Mouse (Mus musculus) heart, adult 2 months (tissue): Measurements from ENCODE around the gene Cln6. TPM values are rescaled to one million over a fixed set of nuclear protein-coding genes. Genes with fewer than 3 reads are reported as not detected.

Source experiments
- DNase-seq, 2 experiments: peaks; one replicate each; pipeline ENCODE4 v3.0.0; 2021
- H3K27ac ChIP-seq: fragments of 200-600 bp; 2 replicates; pipeline ENCODE4 v1.8.1; 2022
- H3K27me3 ChIP-seq: fragments of 200-500 bp; 2 replicates; pipeline ENCODE4 v1.6.1; 2012; ENCODE audit warnings: mild to moderate bottlenecking, low read length, inconsistent platforms, mixed read lengths; ENCODE audit not compliant: control insufficient read depth, insufficient read depth
- H3K36me3 ChIP-seq: fragments of 200-500 bp; 2 replicates; pipeline ENCODE4 v1.6.1; 2012; ENCODE audit warnings: low read length, inconsistent platforms; ENCODE audit not compliant: control insufficient read depth, insufficient read depth
- H3K4me1 ChIP-seq: fragments of 200-500 bp; 2 replicates; pipeline ENCODE4 v1.6.1; 2011; ENCODE audit warnings: low read length; ENCODE audit not compliant: control insufficient read depth, insufficient read depth
- H3K4me3 ChIP-seq: fragments of 200-600 bp; 2 replicates; pipeline ENCODE4 v1.8.1; 2022
- H3K79me2 ChIP-seq: fragments of 200-500 bp; replicated peaks from 2 replicates; pipeline ENCODE4 v1.6.1; 2012; ENCODE audit warnings: mild to moderate bottlenecking, inconsistent platforms, low read length, moderate library complexity, mixed read lengths; ENCODE audit not compliant: control insufficient read depth, insufficient read depth
- H3K9ac ChIP-seq: fragments of 200-500 bp; 2 replicates; pipeline ENCODE4 v1.6.1; 2012; ENCODE audit warnings: low read depth, mild to moderate bottlenecking, control low read depth, inconsistent platforms, low read length, mixed read lengths
- CTCF ChIP-seq: fragments of 200-600 bp; IDR thresholded peaks from 2 replicates; pipeline ENCODE4 v1.8.1; 2022; ENCODE audit warnings: antibody characterized with exemption, mild to moderate bottlenecking, moderate library complexity
- EP300 ChIP-seq: fragments of 200-500 bp; IDR thresholded peaks from 2 replicates; pipeline ENCODE4 v1.6.1; 2011; ENCODE audit warnings: low read depth, low read length, control low read depth; ENCODE audit not compliant: insufficient read depth
- POLR2A ChIP-seq: fragments of 200-500 bp; IDR thresholded peaks from 2 replicates; pipeline ENCODE4 v1.6.1; 2011; ENCODE audit warnings: mild to moderate bottlenecking, low read depth, low read length, control low read depth; ENCODE audit not compliant: insufficient read depth
- WGBS: fragments of 180-500 bp; shearing (Covaris S2); methylation state at CpG from one replicate; pipeline ENCODE4 v1.1.7; 2018; 5-methylcytosine and 5-hydroxymethylcytosine counted together
- intact Hi-C: fragments of 180-260 bp; cut with DNase I; formaldehyde crosslinking; loops from one replicate; pipeline ENCODE4 v1.15.1; 2025
- polyA plus RNA-seq: library from polyadenylated mRNA; depleted of rRNA; stranded (reverse); fragments of >200 nt; gene quantifications from 2 replicates; pipeline ENCODE4 v1.2.3, GENCODE M21; 2012
- total RNA-seq, 2 experiments: library from RNA; stranded (reverse); gene quantifications; 2 replicates each; pipeline ENCODE4 v1.2.3; 2021

The Cln6 gene
- total and polyA plus RNA-seq, 3 experiments = 18.3 to 36.6 (median 26.0) TPM

DNA sequence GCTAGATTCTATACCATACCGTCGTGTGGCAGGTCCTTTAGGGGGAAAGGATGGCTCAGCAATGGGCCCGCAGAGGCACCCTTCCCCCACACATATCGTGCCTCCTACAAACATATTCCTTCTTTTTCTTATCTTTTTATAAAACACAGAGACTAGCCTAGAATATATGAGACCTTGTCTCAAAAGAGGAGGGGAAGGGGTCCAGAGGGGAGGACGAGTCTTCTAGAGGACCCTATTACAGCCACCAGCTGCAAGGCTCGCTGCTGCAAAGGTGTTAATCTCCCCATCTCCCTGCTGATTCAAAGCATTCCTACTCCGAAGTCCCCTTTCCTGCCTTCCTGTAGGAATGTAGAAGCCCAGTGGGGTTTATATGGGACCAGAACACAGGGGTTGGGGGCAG lies 12.1 kb upstream of the Cln6 start:
- H3K4me3 ChIP-seq = no peak overlapping the region
- H3K79me2 ChIP-seq = no peaks in the 10 kb centered on the region
- 30% methylated on average over 7 of the region's 7 CpGs for WGBS
- no peak for DNase-seq
- TF ChIP-seq EP300 (no peak), CTCF (no peak), POLR2A (no peak)
- no peak overlapping the region for H3K27ac ChIP-seq
- no peaks in the 10 kb centered on the region for H3K36me3 ChIP-seq
- intact Hi-C loops = loop anchor here (5.0 kb wide), 2 partner anchors 44 to 79 kb away; no protein-coding TSS in a partner anchor
- no peaks in the 10 kb centered on the region for H3K27me3 ChIP-seq
- no peak overlapping the region for H3K9ac ChIP-seq
- peaks cover 3% of the 10 kb centered on the region for H3K4me1 ChIP-seq

GRCm38 (mm10) chr9:62827939-62828652 lies 10.5 kb upstream of the Cln6 start:
- WGBS = 6% methylated on average over 24 of the region's 24 CpGs
- no peak for DNase-seq
- peak; percentile 78 for TF ChIP-seq CTCF
- TF ChIP-seq POLR2A = no peak
- peaks cover 3% of the 10 kb centered on the region for H3K4me1 ChIP-seq
- no peaks in the 10 kb centered on the region for H3K27me3 ChIP-seq
- peak overlapping the region; percentile 13 for H3K4me3 ChIP-seq
- peak overlapping the region; percentile 8; the same call in 1 of the 2 replicates for H3K27ac ChIP-seq
- no peak overlapping the region for H3K9ac ChIP-seq
- no peaks in the 10 kb centered on the region for H3K79me2 ChIP-seq
- intact Hi-C loops = loop anchor here (1.0 to 5.0 kb wide), 3 partner anchors 17 to 81 kb away; partner anchors contain the start of gene Fem1b
- no peaks in the 10 kb centered on the region for H3K36me3 ChIP-seq

GRCm38 (mm10) chr9:62828662-62829086 lies 9.9 kb upstream of the Cln6 start:
- Histone ChIP-seq H3K4me1 (peaks cover 3% of the 10 kb centered on the region), H3K4me3 (peak overlapping the region; percentile 13), H3K79me2 (no peaks in the 10 kb centered on the region), H3K27me3 (no peaks in the 10 kb centered on the region), H3K9ac (no peak overlapping the region), H3K27ac (peak overlapping the region; percentile 28), H3K36me3 (no peaks in the 10 kb centered on the region)
- peak; percentile 97 for DNase-seq
- under 1% methylated on average over 23 of the region's 23 CpGs for WGBS
- intact Hi-C loops = loop anchor here (1.0 to 5.0 kb wide), 3 partner anchors 17 to 81 kb away; partner anchors contain the start of gene Fem1b
- peak; percentile 95 for TF ChIP-seq CTCF
- peak; percentile 96 for TF ChIP-seq EP300
- 0 out of 2 replicates have a peak, but pooled peaks have one; percentile 21 for TF ChIP-seq POLR2A

- Histone ChIP-seq H3K27me3 (no peaks in the 10 kb centered on the region), H3K27ac (no peak overlapping the region), H3K4me1 (peaks cover 3% of the 10 kb centered on the region), H3K9ac (no peak overlapping the region), H3K36me3 (no peaks in the 10 kb centered on the region), H3K4me3 (no peak overlapping the region), H3K79me2 (no peaks in the 10 kb centered on the region)
- DNase-seq = no peak
- WGBS = 76% methylated on average over 6 of the region's 6 CpGs
- no peak for TF ChIP-seq POLR2A
- TF ChIP-seq EP300 = no peak
- intact Hi-C loops = loop anchor here (5.0 kb wide), 2 partner anchors 48 to 83 kb away; no protein-coding TSS in a partner anchor
Observed at GRCm38 (mm10) chr9:62829877-62830276, 8.7 kb upstream of the Cln6 start.

GRCm38 (mm10) chr9:62834906-62835305 lies 3.7 kb upstream of the Cln6 start:
- Histone ChIP-seq H3K27me3 (no peaks in the 10 kb centered on the region), H3K4me1 (peaks cover 2% of the 10 kb centered on the region), H3K4me3 (no peak overlapping the region), H3K36me3 (no peaks in the 10 kb centered on the region), H3K9ac (no peak overlapping the region), H3K79me2 (no peaks in the 10 kb centered on the region), H3K27ac (no peak overlapping the region)
- no peak for DNase-seq
- intact Hi-C loops = no loop called here
- TF ChIP-seq POLR2A (no peak), EP300 (no peak), CTCF (no peak)
- 71% methylated on average over 5 of the region's 5 CpGs for WGBS

DNA sequence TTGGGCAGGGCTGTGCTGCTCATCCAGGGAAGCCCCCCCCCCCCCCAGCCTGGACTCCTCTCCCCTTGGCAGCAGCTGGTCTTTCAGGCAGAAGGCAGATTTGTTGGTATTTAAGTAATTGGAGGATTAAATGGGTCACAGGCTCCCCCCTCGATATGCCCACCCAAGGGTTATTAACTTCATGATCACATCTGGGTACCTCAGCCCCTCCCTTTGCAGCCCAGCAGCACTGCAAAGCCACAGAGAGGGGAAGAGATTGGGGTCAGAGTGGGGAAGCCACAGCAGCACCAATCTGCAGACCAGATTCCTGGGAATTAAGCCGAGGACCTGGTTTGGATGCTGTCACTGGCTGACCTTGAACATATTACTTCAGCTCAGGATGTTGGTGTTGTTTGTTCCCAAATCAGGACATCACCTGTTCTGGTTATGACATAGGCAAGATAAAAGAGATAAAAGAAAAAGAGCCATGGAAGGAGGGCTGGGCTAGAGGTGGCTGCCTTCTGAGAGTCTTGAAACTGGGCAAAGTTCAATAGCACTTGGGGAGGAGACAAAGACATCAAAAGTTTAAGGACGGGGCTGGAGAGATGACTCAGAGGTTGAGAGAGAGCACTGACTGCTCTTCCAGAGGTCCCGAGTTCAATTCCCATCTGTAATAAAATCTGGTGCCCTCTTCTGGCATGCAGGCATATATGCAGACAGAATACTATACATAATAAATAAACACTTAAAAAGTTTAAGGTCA lies 2.7 kb upstream of the Cln6 start:
- intact Hi-C loops = no loop called here
- WGBS = 65% methylated on average over 4 of the region's 4 CpGs
- TF ChIP-seq EP300 = no peak
- no peak for TF ChIP-seq POLR2A
- TF ChIP-seq CTCF = 0 out of 2 replicates have a peak, but pooled peaks have one; percentile 9
- Histone ChIP-seq H3K27ac (no peak overlapping the region), H3K27me3 (no peaks in the 10 kb centered on the region), H3K4me1 (peaks cover 2% of the 10 kb centered on the region), H3K36me3 (no peaks in the 10 kb centered on the region), H3K9ac (no peak overlapping the region), H3K79me2 (no peaks in the 10 kb centered on the region), H3K4me3 (no peak overlapping the region)
- no peak for DNase-seq
